Mouse (Mus musculus) myocyte (in vitro differentiated cells): Measurements from ENCODE around the gene Cd2bp2.

Experiments
- CEBPB ChIP-seq: IDR thresholded peaks from 2 replicates; pipeline ENCODE4 v1.6.1; 2011; ENCODE audit warnings: mild to moderate bottlenecking, moderate library complexity; ENCODE audit not compliant: poor library complexity, insufficient read depth, severe bottlenecking
- E2F4 ChIP-seq: IDR thresholded peaks from one replicate; pipeline ENCODE4 v1.6.1; 2011; ENCODE audit warnings: mild to moderate bottlenecking, control low read depth, moderate library complexity; ENCODE audit not compliant: insufficient read depth
- POLR2A ChIP-seq: IDR thresholded peaks from one replicate; pipeline ENCODE4 v1.6.1; 2011; ENCODE audit warnings: low read depth, mild to moderate bottlenecking, control low read depth, moderate library complexity; ENCODE audit not compliant: insufficient read length

DNA sequence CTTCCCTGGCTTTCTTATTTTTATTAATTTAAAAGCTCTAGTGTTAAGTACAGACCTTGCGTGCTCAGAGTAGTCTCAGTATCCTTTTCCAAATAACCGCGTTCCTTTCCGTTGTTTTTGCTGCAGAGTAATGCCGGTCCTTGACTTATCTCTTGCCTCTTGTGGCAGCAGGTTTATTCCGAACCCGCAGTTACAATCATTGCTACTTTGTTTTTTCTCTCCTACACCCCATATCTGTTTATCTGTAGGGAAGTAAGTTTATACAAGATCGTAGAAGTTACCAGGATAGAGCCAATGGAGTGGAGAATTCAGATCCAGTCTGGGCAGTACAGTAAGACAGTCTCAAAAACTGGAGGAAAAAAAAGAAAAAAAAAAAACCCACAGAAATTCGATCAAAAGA lies 37.9 kb upstream of the Cd2bp2 start:
- TF ChIP-seq E2F4 (no peak), POLR2A (no peak), CEBPB (no peak)
